Mouse (Mus musculus): Measurements from ENCODE around the gene Tra2b.

- no peak for TF ChIP-seq CTCF (IDR thresholded peaks at IDR 0.05; ENCODE audit: extremely low read depth, insufficient read depth, low read length)
- TF ChIP-seq POLR2A (IDR thresholded peaks at IDR 0.05; ENCODE audit: extremely low read depth, insufficient read depth, low read length): no peak
Measured at GRCm38 (mm10) chr16:22275142-22275541, 9.3 kb upstream of the Tra2b start.

All from cortical plate, adult 2 months (tissue).